ENCODE assay signal across 16 mouse cellular contexts in genomic region chr11:19982113-19982512, GRCm38 (mm10). TPM values are rescaled to one million over a fixed set of nuclear protein-coding genes. Genes with fewer than 3 reads are reported as not detected.
DNase-seq lines count a peak whose midpoint lies in the region; ATAC-seq and TF ChIP-seq lines count a peak whose summit lies in the region.
"Had no signal": no experiment of that assay in that cellular context is flagged by ENCODE, and none has a peak within 500 bp of the region (broad histone marks: within the 10 kb centered on the region; RNA-seq: fewer than 3 reads in every experiment).

No protein-coding gene starts in this region.

- ATAC-seq in heart, postnatal 0 days (ENCODE audit: insufficient read depth, low read depth) = no peak
- no peak for ATAC-seq in heart, embryonic 11.5 days (replicated peaks; ENCODE audit: insufficient number of reproducible peaks, low FRiP score, low TSS enrichment)
- no peak for ATAC-seq in stomach, embryonic 15.5 days (ENCODE audit: insufficient read depth, low FRiP score, low read depth)
- no peak for ATAC-seq in stomach, postnatal 0 days (ENCODE audit: low FRiP score, low TSS enrichment)
- ATAC-seq in hindbrain, embryonic 11.5 days (ENCODE audit: low FRiP score) = no peak
- ATAC-seq: forebrain, embryonic 13.5 days had no signal

- 71% methylated on average over 6 of the region's 6 CpGs for WGBS in heart, postnatal 0 days
- 78% methylated on average over 6 of the region's 6 CpGs for WGBS in heart, embryonic 11.5 days (ENCODE audit: insufficient replicate concordance)
- 52% methylated on average over 6 of the region's 6 CpGs for WGBS in stomach, embryonic 15.5 days
- 42% methylated on average over 6 of the region's 6 CpGs for WGBS in stomach, postnatal 0 days
- 76% methylated on average over 6 of the region's 6 CpGs for WGBS in hindbrain, embryonic 11.5 days

- no peak overlapping the region for H3K9ac ChIP-seq in heart, postnatal 0 days (replicated peaks; ENCODE audit: low read depth, low read length)
- no peak overlapping the region for H3K9ac ChIP-seq in heart, embryonic 11.5 days (ENCODE audit: low read depth, low read length)
- H3K9ac ChIP-seq in stomach, embryonic 15.5 days = no peak overlapping the region
- no peak overlapping the region for H3K9ac ChIP-seq in stomach, postnatal 0 days (ENCODE audit: low read length)
- no peak overlapping the region for H3K9ac ChIP-seq in hindbrain, embryonic 11.5 days (ENCODE audit: low read depth, low read length)
- H3K9ac ChIP-seq: forebrain, embryonic 13.5 days; hindbrain, embryonic 15.5 days; limb, embryonic 12.5 days had no signal

- no peaks in the 10 kb centered on the region for H3K9me3 ChIP-seq in heart, postnatal 0 days (replicated peaks; ENCODE audit: control insufficient read depth, low read length)
- H3K9me3 ChIP-seq in heart, embryonic 11.5 days (replicated peaks; ENCODE audit: control insufficient read depth, low read length) = no peaks in the 10 kb centered on the region
- no peaks in the 10 kb centered on the region for H3K9me3 ChIP-seq in stomach, embryonic 15.5 days
- H3K9me3 ChIP-seq in stomach, postnatal 0 days (ENCODE audit: control insufficient read depth, low read length) = no peaks in the 10 kb centered on the region
- no peaks in the 10 kb centered on the region for H3K9me3 ChIP-seq in hindbrain, embryonic 11.5 days (ENCODE audit: control insufficient read depth, low read length)
- H3K9me3 ChIP-seq: forebrain, embryonic 13.5 days; hindbrain, embryonic 15.5 days had no signal

- H3K27me3 ChIP-seq in heart, postnatal 0 days (ENCODE audit: control insufficient read depth, insufficient read depth, low read length) = no peaks in the 10 kb centered on the region
- H3K27me3 ChIP-seq in heart, embryonic 11.5 days (ENCODE audit: control insufficient read depth, insufficient read depth, low read length) = no peaks in the 10 kb centered on the region
- no peaks in the 10 kb centered on the region for H3K27me3 ChIP-seq in stomach, embryonic 15.5 days (replicated peaks)
- no peaks in the 10 kb centered on the region for H3K27me3 ChIP-seq in stomach, postnatal 0 days (ENCODE audit: control insufficient read depth, insufficient read depth, low read length)
- H3K27me3 ChIP-seq in hindbrain, embryonic 11.5 days (ENCODE audit: control insufficient read depth, insufficient read depth, low read length) = no peaks in the 10 kb centered on the region
- H3K27me3 ChIP-seq: forebrain, embryonic 13.5 days; hindbrain, embryonic 15.5 days; limb, embryonic 12.5 days had no signal

- no peak overlapping the region for H3K4me3 ChIP-seq in heart, postnatal 0 days (ENCODE audit: low read depth, low read length)
- H3K4me3 ChIP-seq in heart, embryonic 11.5 days (ENCODE audit: low read depth, low read length) = no peak overlapping the region
- no peak overlapping the region for H3K4me3 ChIP-seq in stomach, embryonic 15.5 days (replicated peaks)
- no peak overlapping the region for H3K4me3 ChIP-seq in stomach, postnatal 0 days (ENCODE audit: low read depth, low read length)
- H3K4me3 ChIP-seq in hindbrain, embryonic 11.5 days (ENCODE audit: low read depth, low read length) = no peak overlapping the region
- H3K4me3 ChIP-seq: forebrain, embryonic 13.5 days; hindbrain, embryonic 15.5 days; limb, embryonic 12.5 days had no signal

- peaks cover 58% of the 10 kb centered on the region for H3K4me1 ChIP-seq in heart, postnatal 0 days (ENCODE audit: control insufficient read depth, insufficient read depth)
- peaks cover 42% of the 10 kb centered on the region for H3K4me1 ChIP-seq in heart, embryonic 11.5 days (ENCODE audit: control insufficient read depth, insufficient read depth, low read length)
- H3K4me1 ChIP-seq in stomach, embryonic 15.5 days = peaks cover 44% of the 10 kb centered on the region
- H3K4me1 ChIP-seq in stomach, postnatal 0 days (replicated peaks; ENCODE audit: control insufficient read depth, insufficient read depth) = peaks cover 11% of the 10 kb centered on the region
- H3K4me1 ChIP-seq in hindbrain, embryonic 11.5 days (replicated peaks; ENCODE audit: control insufficient read depth, insufficient read depth, low read length) = peaks cover 4% of the 10 kb centered on the region; the same call in 1 of the 2 replicates

- no peak overlapping the region for H3K4me2 ChIP-seq in heart, postnatal 0 days (ENCODE audit: low read depth, low read length)
- H3K4me2 ChIP-seq in heart, embryonic 11.5 days = no peak overlapping the region
- H3K4me2 ChIP-seq in stomach, embryonic 15.5 days = no peak overlapping the region
- no peak overlapping the region for H3K4me2 ChIP-seq in stomach, postnatal 0 days (replicated peaks; ENCODE audit: low read depth)
- no peak overlapping the region for H3K4me2 ChIP-seq in hindbrain, embryonic 11.5 days (replicated peaks; ENCODE audit: low read depth, low read length)
- H3K4me2 ChIP-seq: forebrain, embryonic 13.5 days; hindbrain, embryonic 15.5 days; limb, embryonic 12.5 days had no signal

- no peaks in the 10 kb centered on the region for H3K36me3 ChIP-seq in heart, postnatal 0 days (replicated peaks; ENCODE audit: control insufficient read depth, insufficient read depth, low read length)
- no peaks in the 10 kb centered on the region for H3K36me3 ChIP-seq in heart, embryonic 11.5 days (ENCODE audit: control insufficient read depth, insufficient read depth, low read length)
- H3K36me3 ChIP-seq in stomach, embryonic 15.5 days = no peaks in the 10 kb centered on the region
- no peaks in the 10 kb centered on the region for H3K36me3 ChIP-seq in stomach, postnatal 0 days (ENCODE audit: control insufficient read depth, insufficient read depth, low read length)
- H3K36me3 ChIP-seq in hindbrain, embryonic 11.5 days (ENCODE audit: control insufficient read depth, insufficient read depth, low read length) = no peaks in the 10 kb centered on the region
- H3K36me3 ChIP-seq: hindbrain, embryonic 15.5 days; limb, embryonic 12.5 days had no signal

- H3K27ac ChIP-seq in heart, postnatal 0 days (ENCODE audit: low read depth) = peak overlapping the region; percentile 36; the same call in 1 of the 2 replicates
- H3K27ac ChIP-seq in heart, embryonic 11.5 days (ENCODE audit: low read depth, low read length) = no peak overlapping the region
- H3K27ac ChIP-seq in stomach, embryonic 15.5 days = peak overlapping the region; percentile 57; the same call in 1 of the 2 replicates
- H3K27ac ChIP-seq in stomach, postnatal 0 days (replicated peaks) = no peak overlapping the region
- H3K27ac ChIP-seq in hindbrain, embryonic 11.5 days (ENCODE audit: low read depth, low read length) = no peak overlapping the region
- H3K27ac ChIP-seq: forebrain, embryonic 13.5 days; hindbrain, embryonic 15.5 days; limb, embryonic 12.5 days; macrophage had no signal

- no peak for TF ChIP-seq CTCF in heart, postnatal 0 days (IDR thresholded peaks at IDR 0.05; ENCODE audit: low read depth)
- no peak for TF ChIP-seq CTCF in stomach, postnatal 0 days (IDR thresholded peaks at IDR 0.05; ENCODE audit: low read depth)

- TF ChIP-seq EP300 in heart, postnatal 0 days (IDR thresholded peaks at IDR 0.05; ENCODE audit: low read depth) = no peak
- no peak for TF ChIP-seq EP300 in stomach, postnatal 0 days (optimal IDR thresholded peaks at IDR 0.05)

- DNase-seq in heart, postnatal 0 days (ENCODE audit: low spot score) = no peak
- DNase-seq in stomach, postnatal 0 days (ENCODE audit: low spot score) = no peak
- peak; percentile 67 for DNase-seq in fibroblast of lung, adult 2 months (ENCODE audit: low read depth)
- no peak for DNase-seq in ovary, postnatal 10 days (ENCODE audit: low spot score)
- DNase-seq in hindbrain, embryonic 11.5 days (ENCODE audit: low spot score) = no peak
- DNase-seq: adrenal gland, postnatal 10 days; cerebellum, postnatal 10 days; kidney, adult 18-20 months; kidney, postnatal 4 days; thymus, adult 18-20 months had no signal

RNA-seq across cellular contexts. Expression of gene Spred2, which starts 57.9 kb away (rescaled TPM):
- total RNA-seq in heart, postnatal 0 days (2014; rRNA removed; ENCODE audit: low replicate concordance) = 7.5 and 8.2 TPM in 2 replicates
- polyA plus RNA-seq in heart, postnatal 0 days (2015; fragmentation: Nextera tagmentation; extraction: Ambion mirVana) = 3.2 TPM in 2 replicates
- polyA plus RNA-seq in heart, embryonic 11.5 days (2014; fragmentation: Nextera tagmentation; extraction: Ambion mirVana) = 4.4 and 4.7 TPM in 2 replicates
- polyA plus RNA-seq in stomach, embryonic 15.5 days (2015; fragmentation: Nextera tagmentation; extraction: Ambion mirVana) = 7.0 and 7.4 TPM in 2 replicates
- 3.5 and 3.6 TPM in 2 replicates for polyA plus RNA-seq in stomach, postnatal 0 days (2015; fragmentation: Nextera tagmentation; extraction: Ambion mirVana)
- 6.2 and 6.7 TPM in 2 replicates for polyA plus RNA-seq in hindbrain, embryonic 11.5 days (2014; fragmentation: Nextera tagmentation; extraction: Ambion mirVana)

Comparison
In these comparisons a context has a peak if more than half of its experiments do, and no peak if none do; other contexts are left out.
1. H3K27ac ChIP-seq: peak in heart, postnatal 0 days (single experiment) and stomach, embryonic 15.5 days (single experiment); none in heart, embryonic 11.5 days (single experiment), stomach, postnatal 0 days (single experiment) and hindbrain, embryonic 11.5 days (single experiment).